Mouse (Mus musculus) MEL (cell line): ENCODE results near the gene Slc33a1. TPM values are rescaled to one million over a fixed set of nuclear protein-coding genes. Genes with fewer than 3 reads are reported as not detected.

Source experiments
- DNase-seq: peaks from one replicate; pipeline ENCODE4 v3.0.0; 2011; ENCODE audit warnings: low read depth, low spot score
- H3K27ac ChIP-seq: 2 replicates; pipeline ENCODE4 v1.5.1; 2012; ENCODE audit warnings: low read depth, mild to moderate bottlenecking, control low read depth, low read length, moderate library complexity; ENCODE audit not compliant: control insufficient read depth
- H3K27me3 ChIP-seq, 2 experiments: fragments of 150-350 bp in 1 of 2; sonication (generic) in 1 of 2; 2 replicates each; pipeline ENCODE4 v1.6.1; 2012; ENCODE audit warnings: low read length in 2 of 2, mild to moderate bottlenecking in 2 of 2, improper control_type of control experiment in 1 of 2, moderate library complexity in 1 of 2; ENCODE audit not compliant: insufficient read depth in 2 of 2, control insufficient read depth in 1 of 2
- H3K36me3 ChIP-seq, 2 experiments: 2 replicates each; pipeline ENCODE4 v1.6.1; 2012 to 2014; ENCODE audit warnings: low read length in 2 of 2, improper control_type of control experiment in 1 of 2, inconsistent platforms in 1 of 2, mild to moderate bottlenecking in 1 of 2; ENCODE audit not compliant: insufficient read depth in 2 of 2, control insufficient read depth in 1 of 2
- H3K4me1 ChIP-seq, 2 experiments: fragments of 150-350 bp in 1 of 2; sonication (generic) in 1 of 2; 2 replicates each; pipeline ENCODE4 v1.6.1; 2012; ENCODE audit warnings: low read length in 2 of 2, improper control_type of control experiment in 1 of 2, mild to moderate bottlenecking in 1 of 2; ENCODE audit not compliant: insufficient read depth in 2 of 2, control insufficient read depth in 1 of 2
- H3K4me3 ChIP-seq, 2 experiments: fragments of 150-350 bp in 1 of 2; sonication (generic) in 1 of 2; 2 replicates each; pipeline ENCODE4 v1.5.1; 2012; ENCODE audit warnings: low read depth in 2 of 2, low read length in 2 of 2, mild to moderate bottlenecking in 2 of 2, moderate library complexity in 2 of 2, control low read depth in 1 of 2, improper control_type of control experiment in 1 of 2; ENCODE audit not compliant: control insufficient read depth in 1 of 2, insufficient read depth in 1 of 2
- H3K79me2 ChIP-seq: 2 replicates; pipeline ENCODE4 v1.6.1; 2012; ENCODE audit warnings: mild to moderate bottlenecking, low read length, moderate library complexity; ENCODE audit not compliant: control insufficient read depth, poor library complexity, insufficient read depth
- H3K9ac ChIP-seq: 2 replicates; pipeline ENCODE4 v1.6.1; 2012; ENCODE audit warnings: low read depth, mild to moderate bottlenecking, control low read depth, low read length, moderate library complexity; ENCODE audit not compliant: control insufficient read depth, poor library complexity, severe bottlenecking
- H3K9me3 ChIP-seq: fragments of 150-350 bp; sonication (generic); replicated peaks from 2 replicates; pipeline ENCODE4 v1.6.1; 2012; ENCODE audit warnings: mild to moderate bottlenecking, low read length, improper control_type of control experiment, moderate library complexity; ENCODE audit not compliant: insufficient read depth
- CHD1 ChIP-seq: IDR thresholded peaks from 2 replicates; pipeline ENCODE4 v1.6.1; 2012; ENCODE audit warnings: low read depth, mild to moderate bottlenecking, inconsistent platforms, low read length, improper control_type of control experiment
- CHD2 ChIP-seq: IDR thresholded peaks from 2 replicates; pipeline ENCODE4 v1.6.1; 2011; ENCODE audit warnings: low read length, improper control_type of control experiment
- CTCF ChIP-seq, 3 experiments: IDR thresholded peaks in 2 of 3; conservative IDR thresholded peaks in 1 of 3; 2 replicates each; pipeline ENCODE4 v1.5.1; 2011 to 2012; ENCODE audit warnings: low read length in 3 of 3, low read depth in 2 of 3, mild to moderate bottlenecking in 2 of 3, improper control_type of control experiment in 1 of 3, inconsistent platforms in 1 of 3, mixed read lengths in 1 of 3, moderate library complexity in 1 of 3; ENCODE audit not compliant: control insufficient read depth in 1 of 3, insufficient read depth in 1 of 3, poor library complexity in 1 of 3, severe bottlenecking in 1 of 3
- E2F4 ChIP-seq: IDR thresholded peaks from 2 replicates; pipeline ENCODE4 v1.6.1; 2011; ENCODE audit warnings: low read depth, low read length, improper control_type of control experiment, borderline replicate concordance
- EP300 ChIP-seq, 2 experiments: IDR thresholded peaks; 2 replicates each; pipeline ENCODE4 v1.6.1; 2011; ENCODE audit warnings: improper control_type of control experiment in 2 of 2, low read length in 2 of 2, low read depth in 1 of 2, mild to moderate bottlenecking in 1 of 2
- GABPA ChIP-seq: IDR thresholded peaks from 2 replicates; pipeline ENCODE4 v1.6.1; 2012; ENCODE audit warnings: low read depth, mild to moderate bottlenecking, inconsistent platforms, low read length, improper control_type of control experiment, moderate library complexity
- MAX ChIP-seq: IDR thresholded peaks from 2 replicates; pipeline ENCODE4 v1.6.1; 2011; ENCODE audit warnings: low read length, improper control_type of control experiment
- MAZ ChIP-seq: IDR thresholded peaks from 2 replicates; pipeline ENCODE4 v1.6.1; 2012; ENCODE audit warnings: low read depth, mild to moderate bottlenecking, inconsistent platforms, low read length, improper control_type of control experiment
- MEF2A ChIP-seq: IDR thresholded peaks from 2 replicates; pipeline ENCODE4 v1.6.1; 2014; ENCODE audit warnings: low read depth, mild to moderate bottlenecking, inconsistent platforms, low read length, improper control_type of control experiment; ENCODE audit not compliant: poor library complexity, insufficient replicate concordance, severe bottlenecking; ENCODE audit errors: extremely low read depth
- MXI1 ChIP-seq: IDR thresholded peaks from 2 replicates; pipeline ENCODE4 v1.6.1; 2011; ENCODE audit warnings: mild to moderate bottlenecking, low read depth, low read length, improper control_type of control experiment
- MYB ChIP-seq: IDR thresholded peaks from 2 replicates; pipeline ENCODE4 v1.6.1; 2011; ENCODE audit warnings: mild to moderate bottlenecking, low read depth, low read length, improper control_type of control experiment
- MYC ChIP-seq: IDR thresholded peaks from 2 replicates; pipeline ENCODE4 v1.6.1; 2011; ENCODE audit warnings: low read depth, mild to moderate bottlenecking, low read length, improper control_type of control experiment, moderate library complexity
- NRF1 ChIP-seq: IDR thresholded peaks from 2 replicates; pipeline ENCODE4 v1.6.1; 2014; ENCODE audit warnings: low read depth, mild to moderate bottlenecking, inconsistent platforms, low read length, improper control_type of control experiment, moderate library complexity; ENCODE audit not compliant: poor library complexity, insufficient read depth, severe bottlenecking
- RAD21 ChIP-seq: IDR thresholded peaks from 2 replicates; pipeline ENCODE4 v1.6.1; 2011; ENCODE audit warnings: mild to moderate bottlenecking, low read depth, low read length, improper control_type of control experiment
- SIN3A ChIP-seq: IDR thresholded peaks from 2 replicates; pipeline ENCODE4 v1.6.1; 2012; ENCODE audit warnings: low read length, improper control_type of control experiment, inconsistent platforms
- UBTF ChIP-seq: IDR thresholded peaks from 2 replicates; pipeline ENCODE4 v1.6.1; 2012; ENCODE audit warnings: low read depth, mild to moderate bottlenecking, inconsistent platforms, low read length, improper control_type of control experiment, moderate library complexity, borderline replicate concordance; ENCODE audit not compliant: insufficient read depth
- USF1 ChIP-seq: IDR thresholded peaks from 2 replicates; pipeline ENCODE4 v1.6.1; 2014; ENCODE audit warnings: low read depth, mild to moderate bottlenecking, inconsistent platforms, low read length, improper control_type of control experiment, moderate library complexity
- USF2 ChIP-seq, 2 experiments: IDR thresholded peaks; 2 replicates each; pipeline ENCODE4 v1.6.1; 2011 to 2012; ENCODE audit warnings: improper control_type of control experiment in 2 of 2, low read length in 2 of 2, borderline replicate concordance in 1 of 2, inconsistent platforms in 1 of 2, low read depth in 1 of 2, mild to moderate bottlenecking in 1 of 2; ENCODE audit not compliant: insufficient read depth in 1 of 2
- polyA plus RNA-seq, 2 experiments: library from polyadenylated mRNA; stranded (reverse) in 1 of 2; unstranded in 1 of 2; fragments of >175 nt in 1 of 2; fragments of >200 nt in 1 of 2; gene quantifications; 2 replicates each; pipeline versions ENCODE4 v1.2.1 to v1.2.4; 2012; ENCODE audit warnings: low replicate concordance in 2 of 2, low read depth in 1 of 2; ENCODE audit not compliant: insufficient read length in 2 of 2, insufficient read depth in 1 of 2, missing spikeins in 1 of 2
- total RNA-seq: library from RNA; depleted of rRNA; stranded (reverse); fragments of 300-350 nt; gene quantifications from 2 replicates; pipeline ENCODE4 v1.2.3, GENCODE M21; 2012

Gene Slc33a1
- total and polyA plus RNA-seq, 3 experiments: 27.2 to 123 (median 31.3) TPM

DNA sequence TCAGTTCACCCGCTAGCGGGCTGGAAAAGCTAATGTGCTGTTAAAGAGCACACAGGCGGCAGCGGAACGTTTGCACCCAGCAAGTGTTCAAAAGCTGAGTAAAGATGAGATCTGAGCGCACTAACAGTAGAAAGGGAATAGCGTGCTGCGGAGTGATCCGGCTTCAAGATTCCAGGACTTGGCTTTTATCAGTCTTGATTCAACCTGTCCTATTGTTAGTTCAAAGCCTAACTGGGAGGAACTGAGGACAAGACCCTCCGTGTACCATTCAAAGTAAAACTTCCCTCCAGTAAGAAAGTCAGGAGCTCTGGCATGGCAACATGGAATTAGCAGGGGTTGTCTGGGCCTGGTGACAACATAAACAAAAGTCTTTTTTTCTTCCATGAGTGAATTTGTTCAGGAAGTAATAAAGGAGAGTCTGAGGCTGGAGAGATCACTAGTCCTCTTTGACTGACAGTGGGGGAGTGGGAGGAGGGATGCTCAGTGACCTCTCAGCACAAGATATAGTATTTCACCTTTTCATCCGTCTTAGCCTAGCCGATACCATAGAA, 64.5 kb downstream of the Slc33a1 start:
- H3K36me3 ChIP-seq: no peaks in the 10 kb centered on the region
- H3K79me2 ChIP-seq: no peaks in the 10 kb centered on the region
- no peak overlapping the region for H3K27ac ChIP-seq
- no peaks in the 10 kb centered on the region for H3K4me1 ChIP-seq
- DNase-seq: no peak
- no peak overlapping the region for H3K4me3 ChIP-seq
- H3K9me3 ChIP-seq: no peaks in the 10 kb centered on the region
- peaks cover 0 to 1% of the 10 kb centered on the region in 2 experiments; a peak in 1 of 4 replicates for H3K27me3 ChIP-seq
- H3K9ac ChIP-seq: no peak overlapping the region
- TF ChIP-seq CHD2: no peak
- no peak for TF ChIP-seq GABPA
- no peak for TF ChIP-seq CTCF (IDR thresholded peaks at IDR 0.05 in 2 of 3, conservative IDR thresholded peaks at IDR 0.05 in 1 of 3; ENCODE audit: control insufficient read depth in 1 of 3, insufficient read depth in 1 of 3, low read depth in 2 of 3, low read length in 3 of 3, poor library complexity in 1 of 3, severe bottlenecking in 1 of 3)
- no peak for TF ChIP-seq MYC
- no peak for TF ChIP-seq NRF1
- TF ChIP-seq CHD1: no peak
- no peak for TF ChIP-seq MEF2A
- TF ChIP-seq E2F4: no peak
- TF ChIP-seq RAD21: no peak
- no peak for TF ChIP-seq MAZ
- TF ChIP-seq USF2 (IDR thresholded peaks at IDR 0.05; ENCODE audit: borderline replicate concordance in 1 of 2, insufficient read depth in 1 of 2, low read depth in 1 of 2, low read length in 2 of 2): no peak
- TF ChIP-seq SIN3A: no peak
- no peak for TF ChIP-seq EP300 (IDR thresholded peaks at IDR 0.05; ENCODE audit: low read depth in 1 of 2, low read length in 2 of 2)
- TF ChIP-seq USF1: no peak
- no peak for TF ChIP-seq MAX

DNA sequence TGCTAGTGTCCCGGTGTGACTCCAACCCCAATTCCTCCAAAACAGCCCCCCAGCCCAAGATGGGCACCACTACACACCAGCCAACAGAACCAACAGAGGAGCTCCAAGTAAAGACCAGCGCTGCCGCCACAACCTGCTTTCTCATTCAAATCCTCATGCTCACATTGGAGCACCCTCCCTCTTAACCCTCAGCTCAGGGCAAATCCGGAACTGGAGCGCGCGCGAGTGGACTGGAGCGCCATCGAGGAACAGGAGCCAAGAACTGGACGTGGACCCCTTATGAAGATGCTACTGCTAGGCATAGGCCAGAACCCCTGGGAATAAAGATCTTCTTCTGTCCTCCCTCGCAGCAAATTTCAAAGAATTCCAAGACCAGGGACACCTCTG, 65.3 kb downstream of the Slc33a1 start, which contains the start of gene Plch1:
TSS of gene Plch1 (minus strand) at position 164 of the 387 bp plus-strand sequence.
- TF ChIP-seq MXI1 (no peak), USF1 (no peak), UBTF (no peak), MYB (no peak)
- Histone ChIP-seq H3K79me2 (no peaks in the 10 kb centered on the region), H3K9me3 (no peaks in the 10 kb centered on the region), H3K4me1 (no peaks in the 10 kb centered on the region), H3K27me3 (peaks cover 0 to 1% of the 10 kb centered on the region in 2 experiments; a peak in 1 of 4 replicates), H3K36me3 (no peaks in the 10 kb centered on the region), H3K27ac (no peak within 1 kb of the TSS), H3K4me3 (no peak within 1 kb of the TSS), H3K9ac (no peak within 1 kb of the TSS)
- DNase-seq: no peak
